Mouse (Mus musculus) neural tube, embryonic 13.5 days (tissue): Measurements from ENCODE around the gene Taok1. TPM values are rescaled to one million over a fixed set of nuclear protein-coding genes. Genes with fewer than 3 reads are reported as not detected.

Experiments
- ATAC-seq: fragments of 200-750 bp; cut with Nextera tagmentation; 2 replicates; pipeline ENCODE4 v1.8.0; 2017; ENCODE audit warnings: low read depth, mild to moderate bottlenecking, moderate TSS enrichment, moderate library complexity
- H3K27ac ChIP-seq: fragments of 300-500 bp; sonication (generic); replicated peaks from 2 replicates; pipeline ENCODE4 v1.5.1; 2015; ENCODE audit warnings: moderate library complexity, mild to moderate bottlenecking, inconsistent platforms
- H3K27me3 ChIP-seq: fragments of 300-500 bp; sonication (generic); 2 replicates; pipeline ENCODE4 v1.6.1; 2015; ENCODE audit warnings: mild to moderate bottlenecking, inconsistent platforms
- H3K36me3 ChIP-seq: fragments of 300-500 bp; sonication (generic); 2 replicates; pipeline ENCODE4 v1.6.1; 2015; ENCODE audit warnings: mild to moderate bottlenecking, inconsistent platforms
- H3K4me1 ChIP-seq: fragments of 300-500 bp; sonication (generic); replicated peaks from 2 replicates; pipeline ENCODE4 v1.6.1; 2015; ENCODE audit warnings: inconsistent platforms
- H3K4me2 ChIP-seq: fragments of 300-500 bp; sonication (generic); 2 replicates; pipeline ENCODE4 v1.6.1; 2015; ENCODE audit warnings: inconsistent platforms, mild to moderate bottlenecking, moderate library complexity
- H3K4me3 ChIP-seq: fragments of 300-500 bp; sonication (generic); 2 replicates; pipeline ENCODE4 v1.5.1; 2015; ENCODE audit warnings: mild to moderate bottlenecking, inconsistent platforms
- H3K9ac ChIP-seq: fragments of 300-500 bp; sonication (generic); 2 replicates; pipeline ENCODE4 v1.6.1; 2015; ENCODE audit warnings: moderate library complexity, mild to moderate bottlenecking, inconsistent platforms
- H3K9me3 ChIP-seq: fragments of 300-500 bp; sonication (generic); 2 replicates; pipeline ENCODE4 v1.6.1; 2016; ENCODE audit warnings: inconsistent platforms
- WGBS: fragments of 180-500 bp; shearing (Covaris S2); methylation state at CpG from one replicate; pipeline ENCODE4 v1.1.7; 2015; 5-methylcytosine and 5-hydroxymethylcytosine counted together
- polyA plus RNA-seq: library from polyadenylated mRNA; unstranded; fragments of >200 nt; fragmentation: Nextera tagmentation; extraction: Ambion mirVana; gene quantifications from 2 replicates; pipeline ENCODE4 v1.2.1, GENCODE M21; 2015

The Taok1 gene
- polyA plus RNA-seq, 1 experiment from 2014 or later = 18.8 TPM

GRCm38 (mm10) chr11:77624441-77625060 lies 16.9 kb upstream of the Taok1 start:
- peak; percentile 83 for ATAC-seq
- no peaks in the 10 kb centered on the region for H3K36me3 ChIP-seq
- WGBS = under 1% methylated on average over 17 of the region's 17 CpGs
- H3K4me2 ChIP-seq = peak overlapping the region; percentile 73
- peaks cover 26% of the 10 kb centered on the region for H3K4me1 ChIP-seq
- H3K27ac ChIP-seq = peak overlapping the region; percentile 74
- no peaks in the 10 kb centered on the region for H3K9me3 ChIP-seq
- 0 out of 2 replicates have a peak, but pooled peaks cover 5% of the 10 kb centered on the region for H3K27me3 ChIP-seq
- H3K4me3 ChIP-seq = peak overlapping the region; percentile 37
- peak overlapping the region; percentile 57 for H3K9ac ChIP-seq

- H3K4me1 ChIP-seq = peaks cover 26% of the 10 kb centered on the region
- no peak for ATAC-seq
- H3K4me2 ChIP-seq = peak overlapping the region; percentile 73
- 37% methylated on average over 5 of the region's 5 CpGs for WGBS
- no peaks in the 10 kb centered on the region for H3K9me3 ChIP-seq
- H3K27me3 ChIP-seq = 0 out of 2 replicates have a peak, but pooled peaks cover 5% of the 10 kb centered on the region
- no peaks in the 10 kb centered on the region for H3K36me3 ChIP-seq
- peak overlapping the region; percentile 74 for H3K27ac ChIP-seq
- peak overlapping the region; percentile 37; the same call in 1 of the 2 replicates for H3K4me3 ChIP-seq
- H3K9ac ChIP-seq = peak overlapping the region; percentile 57; the same call in 1 of the 2 replicates
Observed at GRCm38 (mm10) chr11:77624002-77624401, 16.4 kb upstream of the Taok1 start.

- ATAC-seq = no peak
- H3K9ac ChIP-seq = no peak overlapping the region
- H3K4me3 ChIP-seq = no peak overlapping the region
- peaks cover 26% of the 10 kb centered on the region for H3K4me1 ChIP-seq
- H3K27ac ChIP-seq = no peak overlapping the region
- WGBS = 62% methylated on average over 5 of the region's 5 CpGs
- no peaks in the 10 kb centered on the region for H3K9me3 ChIP-seq
- no peaks in the 10 kb centered on the region for H3K36me3 ChIP-seq
- 0 out of 2 replicates have a peak, but pooled peaks cover 5% of the 10 kb centered on the region for H3K27me3 ChIP-seq
- no peak overlapping the region for H3K4me2 ChIP-seq
Observed at GRCm38 (mm10) chr11:77621902-77622535, 14.4 kb upstream of the Taok1 start.

- no peak overlapping the region for H3K27ac ChIP-seq
- no peak overlapping the region for H3K4me2 ChIP-seq
- 83% methylated on average over 5 of the region's 5 CpGs for whole genome bisulfite sequencing
- no peaks in the 10 kb centered on the region for H3K27me3 ChIP-seq
- H3K4me3 ChIP-seq = no peak overlapping the region
- no peaks in the 10 kb centered on the region for H3K9me3 ChIP-seq
- no peak overlapping the region for H3K9ac ChIP-seq
- no peaks in the 10 kb centered on the region for H3K36me3 ChIP-seq
- ATAC-seq = no peak
- no peaks in the 10 kb centered on the region for H3K4me1 ChIP-seq
Observed at GRCm38 (mm10) chr11:77615084-77615624, 7.5 kb upstream of the Taok1 start.

- peaks cover 41% of the 10 kb centered on the region for H3K4me1 ChIP-seq
- no peaks in the 10 kb centered on the region for H3K36me3 ChIP-seq
- H3K4me3 ChIP-seq = peak overlapping the region; percentile 100
- H3K4me2 ChIP-seq = peak overlapping the region; percentile 94
- 0% methylated on average over 41 of the region's 48 CpGs for WGBS
- H3K27ac ChIP-seq = peak overlapping the region; percentile 98
- ATAC-seq = peak; percentile 71
- no peaks in the 10 kb centered on the region for H3K9me3 ChIP-seq
- peak overlapping the region; percentile 100 for H3K9ac ChIP-seq
- no peaks in the 10 kb centered on the region for H3K27me3 ChIP-seq
Observed at GRCm38 (mm10) chr11:77606835-77607537, 629 bp downstream of the Taok1 start.

- Histone ChIP-seq H3K27me3 (no peaks in the 10 kb centered on the region), H3K27ac (peak overlapping the region; percentile 98), H3K4me2 (peak overlapping the region; percentile 94), H3K4me3 (peak overlapping the region; percentile 100), H3K9me3 (no peaks in the 10 kb centered on the region), H3K4me1 (peaks cover 41% of the 10 kb centered on the region), H3K9ac (peak overlapping the region; percentile 100), H3K36me3 (no peaks in the 10 kb centered on the region)
- ATAC-seq = no peak
- WGBS = 4% methylated on average over 6 of the region's 6 CpGs
Observed at GRCm38 (mm10) chr11:77606469-77606834, 1.2 kb downstream of the Taok1 start.

- Histone ChIP-seq H3K36me3 (0 out of 2 replicates have a peak, but pooled peaks cover 3% of the 10 kb centered on the region), H3K27ac (no peak overlapping the region), H3K9ac (no peak overlapping the region), H3K27me3 (no peaks in the 10 kb centered on the region), H3K4me2 (no peak overlapping the region), H3K9me3 (no peaks in the 10 kb centered on the region), H3K4me1 (peaks cover 1% of the 10 kb centered on the region; the same call in 1 of the 2 replicates), H3K4me3 (no peak overlapping the region)
- ATAC-seq = no peak
Observed at GRCm38 (mm10) chr11:77597266-77597665, 10.3 kb downstream of the Taok1 start.

GRCm38 (mm10) chr11:77591388-77591787 lies 16.2 kb downstream of the Taok1 start:
- Histone ChIP-seq H3K4me3 (no peak overlapping the region), H3K4me1 (no peaks in the 10 kb centered on the region), H3K4me2 (no peak overlapping the region), H3K36me3 (0 out of 2 replicates have a peak, but pooled peaks cover 3% of the 10 kb centered on the region), H3K9me3 (no peaks in the 10 kb centered on the region), H3K9ac (no peak overlapping the region), H3K27me3 (no peaks in the 10 kb centered on the region), H3K27ac (no peak overlapping the region)
- 88% methylated on average over 2 of the region's 2 CpGs for WGBS
- no peak for ATAC-seq

GRCm38 (mm10) chr11:77590801-77591200 lies 16.8 kb downstream of the Taok1 start:
- Histone ChIP-seq H3K4me1 (no peaks in the 10 kb centered on the region; the same call in 1 of the 2 replicates), H3K27me3 (no peaks in the 10 kb centered on the region), H3K27ac (no peak overlapping the region), H3K4me3 (no peak overlapping the region), H3K36me3 (0 out of 2 replicates have a peak, but pooled peaks cover 3% of the 10 kb centered on the region), H3K4me2 (no peak overlapping the region), H3K9me3 (no peaks in the 10 kb centered on the region), H3K9ac (no peak overlapping the region)
- 96% methylated on average over 2 of the region's 2 CpGs for WGBS
- ATAC-seq = no peak

GRCm38 (mm10) chr11:77585201-77585600 lies 22.4 kb downstream of the Taok1 start:
- no peak for ATAC-seq
- Histone ChIP-seq H3K36me3 (peaks cover 35% of the 10 kb centered on the region), H3K4me3 (no peak overlapping the region), H3K27me3 (no peaks in the 10 kb centered on the region), H3K27ac (no peak overlapping the region), H3K9me3 (no peaks in the 10 kb centered on the region), H3K4me2 (no peak overlapping the region), H3K9ac (no peak overlapping the region), H3K4me1 (peaks cover 5% of the 10 kb centered on the region; the same call in 1 of the 2 replicates)
- 73% methylated on average over 3 of the region's 3 CpGs for WGBS

- no peaks in the 10 kb centered on the region for H3K27me3 ChIP-seq
- H3K4me2 ChIP-seq = no peak overlapping the region
- no peak overlapping the region for H3K4me3 ChIP-seq
- H3K4me1 ChIP-seq = no peaks in the 10 kb centered on the region
- no peak overlapping the region for H3K9ac ChIP-seq
- 93% methylated on average over 7 of the region's 7 CpGs for WGBS
- no peak for ATAC-seq
- no peaks in the 10 kb centered on the region for H3K9me3 ChIP-seq
- H3K27ac ChIP-seq = no peak overlapping the region
- H3K36me3 ChIP-seq = peaks cover 78% of the 10 kb centered on the region
Observed at GRCm38 (mm10) chr11:77545261-77545660, 62.4 kb downstream of the Taok1 start.
